Comparison of ENCODE assay signal across 8 mouse cellular contexts in genomic region chr4:47020563-47020962, GRCm38 (mm10). TPM values are rescaled to one million over a fixed set of nuclear protein-coding genes. Genes with fewer than 3 reads are reported as not detected.
DNase-seq lines count a peak whose midpoint lies in the region; ATAC-seq and TF ChIP-seq lines count a peak whose summit lies in the region.

No protein-coding gene starts in this region.

- no peak overlapping the region for H3K4me2 ChIP-seq in liver, embryonic 11.5 days
- H3K4me2 ChIP-seq in liver, postnatal 0 days (ENCODE audit: low read depth, low read length), result no peak overlapping the region

- no peaks in the 10 kb centered on the region; the same call in 1 of the 2 replicates for H3K36me3 ChIP-seq in liver, embryonic 11.5 days (ENCODE audit: control insufficient read depth, insufficient read depth, low read length)
- H3K36me3 ChIP-seq in liver, postnatal 0 days (replicated peaks; ENCODE audit: insufficient read depth, low read length), result no peaks in the 10 kb centered on the region

- peak; percentile 80 for TF ChIP-seq CTCF in liver, postnatal 0 days (IDR thresholded peaks at IDR 0.05; ENCODE audit: low read depth)

- WGBS in liver, embryonic 11.5 days, result 10% methylated on average over 5 of the region's 5 CpGs
- WGBS in liver, postnatal 0 days (ENCODE audit: insufficient replicate concordance), result 11% methylated on average over 5 of the region's 5 CpGs

- no peaks in the 10 kb centered on the region; the same call in 1 of the 2 replicates for H3K4me1 ChIP-seq in liver, embryonic 11.5 days (replicated peaks; ENCODE audit: control insufficient read depth, insufficient read depth, low read length)
- no peaks in the 10 kb centered on the region for H3K4me1 ChIP-seq in liver, postnatal 0 days (ENCODE audit: insufficient read depth)

- ATAC-seq in liver, embryonic 11.5 days (replicated peaks; ENCODE audit: low FRiP score), result no peak
- ATAC-seq in liver, postnatal 0 days, result no peak
- ATAC-seq in activated CD4-positive, CD25-positive, alpha-beta regulatory T cell, adult 4 months, result no peak

- peaks cover 2% of the 10 kb centered on the region; the same call in 1 of the 2 replicates for H3K27me3 ChIP-seq in liver, embryonic 11.5 days (replicated peaks; ENCODE audit: control insufficient read depth, insufficient read depth, low read length)
- no peaks in the 10 kb centered on the region for H3K27me3 ChIP-seq in liver, postnatal 0 days (ENCODE audit: insufficient read depth, low read length)

- H3K27ac ChIP-seq in liver, embryonic 11.5 days (ENCODE audit: low read depth, low read length), result no peak overlapping the region
- no peak overlapping the region for H3K27ac ChIP-seq in liver, postnatal 0 days (ENCODE audit: low read depth)

- no peaks in the 10 kb centered on the region for H3K9me3 ChIP-seq in liver, embryonic 11.5 days (ENCODE audit: control insufficient read depth, low read length)
- H3K9me3 ChIP-seq in liver, postnatal 0 days (ENCODE audit: low read length), result no peaks in the 10 kb centered on the region

- H3K9ac ChIP-seq in liver, embryonic 11.5 days (ENCODE audit: low read depth, low read length), result no peak overlapping the region
- H3K9ac ChIP-seq in liver, postnatal 0 days (replicated peaks), result no peak overlapping the region

- peak; percentile 62 for DNase-seq in liver
- DNase-seq in liver, embryonic 11.5 days (ENCODE audit: low spot score), result no peak
- peak; percentile 19 for DNase-seq in Muller cell, postnatal 12 days (ENCODE audit: inconsistent ontology term)
- peak; percentile 31 for DNase-seq in c-Kit-positive CD71-negative TER-119-negative erythroid progenitor cells, embryonic 14.5 days (ENCODE audit: low read depth)
- DNase-seq in gastrocnemius, postnatal 14 days, result peak; percentile 53
- peak; percentile 77 for DNase-seq in liver, postnatal 0 days
- DNase-seq in right cerebral cortex, postnatal 14 days, result peak; percentile 75

- H3K4me3 ChIP-seq in liver, embryonic 11.5 days (ENCODE audit: low read depth, low read length), result no peak overlapping the region
- no peak overlapping the region for H3K4me3 ChIP-seq in liver, postnatal 0 days (ENCODE audit: low read depth, low read length)

- intact Hi-C loops in gastrocnemius, postnatal 14 days (cut with DNase I; ENCODE audit: low total_unique reads), result loop anchor here (5.0 kb wide), 1 partner anchor 328 kb away; no protein-coding TSS in a partner anchor

- no peak for TF ChIP-seq EP300 in liver, postnatal 0 days (IDR thresholded peaks at IDR 0.05; ENCODE audit: low read depth)

RNA-seq across cellular contexts. Expression of gene Gabbr2, which starts 28.9 kb away (rescaled TPM):
- polyA plus RNA-seq in liver, embryonic 11.5 days (2014; fragmentation: Nextera tagmentation; extraction: Ambion mirVana), result 0.09 and 0.19 TPM in 2 replicates
- total RNA-seq in gastrocnemius, postnatal 14 days (2021), result under 1 TPM; 0.14 to 0.20 TPM
- polyA plus RNA-seq in liver, postnatal 0 days (2015; fragmentation: Nextera tagmentation; extraction: Ambion mirVana), result 0.11 and 0.20 TPM in 2 replicates
- polyA plus RNA-seq in activated CD4-positive, CD25-positive, alpha-beta regulatory T cell, adult 4 months (2017; shearing (Covaris generic)), result under 1 TPM in 1 of 2 experiments, not detected in 1; 0.20 TPM

RNA-seq across cellular contexts. Expression of gene Anks6, which starts 36.7 kb away (rescaled TPM):
- 0.80 and 0.87 TPM in 2 replicates for polyA plus RNA-seq in liver, embryonic 11.5 days (2014; fragmentation: Nextera tagmentation; extraction: Ambion mirVana)
- 1 to 10 TPM; 2.9 to 3.0 TPM for total RNA-seq in gastrocnemius, postnatal 14 days (2021)
- polyA plus RNA-seq in liver, postnatal 0 days (2015; fragmentation: Nextera tagmentation; extraction: Ambion mirVana), result 0.07 and 0.14 TPM in 2 replicates
- polyA plus RNA-seq in activated CD4-positive, CD25-positive, alpha-beta regulatory T cell, adult 4 months (2017; shearing (Covaris generic)), result not detected
